Mouse (Mus musculus): Measurements from ENCODE around the gene Urb2.

DNA sequence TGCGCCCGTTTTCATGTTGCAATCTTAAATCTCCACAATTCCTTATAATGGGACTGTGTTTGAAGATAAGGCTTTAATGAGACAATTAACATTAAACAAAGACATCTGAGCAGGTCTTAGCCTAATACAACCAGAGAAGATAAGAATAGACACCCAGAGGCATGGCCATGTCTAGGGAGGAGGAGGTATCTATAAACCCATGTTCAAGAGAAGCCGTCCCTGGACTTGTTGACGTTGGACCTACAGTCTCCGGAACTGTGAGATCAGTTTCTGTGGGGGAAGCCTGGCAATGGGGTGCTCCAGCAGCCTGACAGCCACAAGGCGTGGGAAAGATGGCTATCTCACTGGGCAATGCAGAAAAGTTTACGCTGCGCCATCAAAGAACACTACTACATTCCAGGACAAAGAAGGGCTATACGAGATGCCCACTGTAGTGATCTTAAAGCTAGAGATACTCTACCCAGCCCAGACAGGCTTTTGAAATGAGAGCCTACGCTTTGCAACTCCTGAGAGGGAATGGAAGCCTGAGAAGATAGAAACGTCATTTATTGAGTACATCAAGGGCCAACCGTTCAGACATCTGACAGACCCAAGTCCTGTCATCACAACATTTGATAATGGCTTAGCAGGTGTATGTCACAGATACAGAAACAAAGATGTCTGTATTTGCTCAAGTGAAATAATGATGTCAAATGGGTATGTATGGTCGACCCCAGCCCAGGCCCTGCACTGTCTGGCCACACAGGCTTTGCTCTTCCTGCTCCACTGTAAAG is 30.8 kb upstream of the Urb2 start:
- TF ChIP-seq CTCF (IDR thresholded peaks at IDR 0.05; ENCODE audit: low read depth, low read length) (no peak), TAL1 (conservative IDR thresholded peaks at IDR 0.05; ENCODE audit: low read depth, low read length) (peak; percentile 87)

Data from G1E (cell line).